Mouse (Mus musculus) forebrain, postnatal 0 days (tissue): ENCODE data around the gene B3galt5. TPM values are rescaled to one million over a fixed set of nuclear protein-coding genes. Genes with fewer than 3 reads are reported as not detected.

Experiments
- ATAC-seq: fragments of 200-750 bp; cut with Nextera tagmentation; 2 replicates; pipeline ENCODE4 v1.8.0; 2017; ENCODE audit warnings: mild to moderate bottlenecking, moderate library complexity
- DNase-seq: peaks from one replicate; pipeline ENCODE4 v3.0.0-alpha.2; 2015
- H3K27ac ChIP-seq: fragments of 300-500 bp; sonication (generic); 2 replicates; pipeline ENCODE4 v1.5.1; 2014; ENCODE audit warnings: low read depth, mild to moderate bottlenecking, antibody characterized with exemption, low read length, moderate library complexity, mixed read lengths
- H3K27me3 ChIP-seq: fragments of 300-500 bp; sonication (generic); 2 replicates; pipeline ENCODE4 v1.6.1; 2014; ENCODE audit warnings: mild to moderate bottlenecking, low read length, mixed read lengths; ENCODE audit not compliant: insufficient read depth
- H3K36me3 ChIP-seq: fragments of 300-500 bp; sonication (generic); 2 replicates; pipeline ENCODE4 v1.6.1; 2014; ENCODE audit warnings: mild to moderate bottlenecking, moderate library complexity; ENCODE audit not compliant: insufficient read depth
- H3K4me1 ChIP-seq: fragments of 300-500 bp; sonication (generic); 2 replicates; pipeline ENCODE4 v1.6.1; 2014; ENCODE audit warnings: antibody characterized with exemption; ENCODE audit not compliant: insufficient read depth
- H3K4me2 ChIP-seq: fragments of 300-500 bp; sonication (generic); 2 replicates; pipeline ENCODE4 v1.6.1; 2014; ENCODE audit warnings: low read depth, mild to moderate bottlenecking, moderate library complexity
- H3K4me3 ChIP-seq: fragments of 300-500 bp; sonication (generic); 2 replicates; pipeline ENCODE4 v1.5.1; 2014; ENCODE audit warnings: low read depth, low read length, mixed read lengths
- H3K9ac ChIP-seq: fragments of 300-500 bp; sonication (generic); 2 replicates; pipeline ENCODE4 v1.6.1; 2014; ENCODE audit warnings: mild to moderate bottlenecking
- H3K9me3 ChIP-seq: fragments of 300-500 bp; sonication (generic); 2 replicates; pipeline ENCODE4 v1.6.1; 2016; ENCODE audit warnings: low read length
- CTCF ChIP-seq: sonication (generic); IDR thresholded peaks from 2 replicates; pipeline ENCODE4 v1.5.1; 2016; ENCODE audit warnings: antibody characterized with exemption, control low read depth, low read depth
- WGBS: fragments of 180-500 bp; shearing (Covaris S2); extraction: QIAGEN DNeasy Blood & Tissue Kit; methylation state at CpG from one replicate; pipeline ENCODE4 v1.1.7; 2014; 5-methylcytosine and 5-hydroxymethylcytosine counted together
- polyA plus RNA-seq: library from polyadenylated mRNA; unstranded; fragments of >200 nt; fragmentation: Nextera tagmentation; extraction: Ambion mirVana; gene quantifications from 2 replicates; pipeline ENCODE4 v1.2.1, GENCODE M21; 2015
- total RNA-seq: library from RNA; depleted of rRNA; stranded (reverse); fragments of >200 nt; gene quantifications from 2 replicates; pipeline ENCODE4 v1.2.3, GENCODE M21; 2014

B3galt5 gene
- total and polyA plus RNA-seq, 2 experiments from 2014 or later = 3.6 to 5.5 TPM

GRCm38 (mm10) chr16:96252146-96252545 is 16.5 kb downstream of the B3galt5 start:
- H3K36me3 ChIP-seq = no peaks in the 10 kb centered on the region
- no peaks in the 10 kb centered on the region for H3K27me3 ChIP-seq
- 100% methylated on average over 1 of the region's 1 CpGs for WGBS
- DNase-seq = no peak
- TF ChIP-seq CTCF = no peak
- H3K4me3 ChIP-seq = no peak overlapping the region
- no peak overlapping the region for H3K4me2 ChIP-seq
- no peaks in the 10 kb centered on the region for H3K9me3 ChIP-seq
- no peak overlapping the region for H3K9ac ChIP-seq
- ATAC-seq = no peak
- H3K4me1 ChIP-seq = no peaks in the 10 kb centered on the region
- H3K27ac ChIP-seq = no peak overlapping the region

- no peak for TF ChIP-seq CTCF
- Histone ChIP-seq H3K4me2 (no peak overlapping the region), H3K27me3 (no peaks in the 10 kb centered on the region), H3K36me3 (no peaks in the 10 kb centered on the region), H3K9me3 (no peaks in the 10 kb centered on the region), H3K4me1 (no peaks in the 10 kb centered on the region), H3K4me3 (no peak overlapping the region), H3K9ac (no peak overlapping the region), H3K27ac (no peak overlapping the region)
- 91% methylated on average over 8 of the region's 8 CpGs for WGBS
- no peak for ATAC-seq
- DNase-seq = no peak
Measured at GRCm38 (mm10) chr16:96258429-96258828, 22.8 kb downstream of the B3galt5 start.

- Histone ChIP-seq H3K9me3 (no peaks in the 10 kb centered on the region), H3K9ac (no peak overlapping the region), H3K36me3 (no peaks in the 10 kb centered on the region), H3K4me3 (no peak overlapping the region), H3K4me2 (no peak overlapping the region), H3K4me1 (no peaks in the 10 kb centered on the region), H3K27ac (no peak overlapping the region), H3K27me3 (no peaks in the 10 kb centered on the region)
- ATAC-seq (no peak), DNase-seq (no peak)
- 91% methylated on average over 2 of the region's 2 CpGs for WGBS
- no peak for TF ChIP-seq CTCF
Measured at GRCm38 (mm10) chr16:96271736-96272135, 36.1 kb downstream of the B3galt5 start.

GRCm38 (mm10) chr16:96272929-96273619 is 37.5 kb downstream of the B3galt5 start:
- DNase-seq = no peak

GRCm38 (mm10) chr16:96276596-96276995 is 41.0 kb downstream of the B3galt5 start:
- Histone ChIP-seq H3K9me3 (no peaks in the 10 kb centered on the region), H3K4me2 (no peak overlapping the region), H3K4me1 (no peaks in the 10 kb centered on the region; the same call in 1 of the 2 replicates), H3K36me3 (no peaks in the 10 kb centered on the region), H3K27ac (no peak overlapping the region), H3K27me3 (no peaks in the 10 kb centered on the region), H3K4me3 (no peak overlapping the region), H3K9ac (no peak overlapping the region)
- ATAC-seq (no peak), DNase-seq (no peak)
- WGBS = 76% methylated on average over 3 of the region's 3 CpGs
- no peak for TF ChIP-seq CTCF

More at GRCm38 (mm10) chr16:96272929-96273619, 37.5 kb downstream of the B3galt5 start:
- Histone ChIP-seq H3K4me2 (no peak overlapping the region), H3K9ac (no peak overlapping the region), H3K27ac (no peak overlapping the region), H3K27me3 (no peaks in the 10 kb centered on the region), H3K36me3 (no peaks in the 10 kb centered on the region), H3K4me1 (no peaks in the 10 kb centered on the region), H3K4me3 (no peak overlapping the region), H3K9me3 (no peaks in the 10 kb centered on the region)
- TF ChIP-seq CTCF = no peak
- WGBS = 57% methylated on average over 14 of the region's 14 CpGs
- no peak for ATAC-seq

- no peak for TF ChIP-seq CTCF
- peak; percentile 40; the same call in 1 of the 2 replicates for ATAC-seq
- H3K27me3 ChIP-seq = no peaks in the 10 kb centered on the region
Measured at GRCm38 (mm10) chr16:96278491-96279224, 43.1 kb downstream of the B3galt5 start.

More at GRCm38 (mm10) chr16:96278491-96279224, 43.1 kb downstream of the B3galt5 start:
- 20% methylated on average over 9 of the region's 9 CpGs for WGBS
- Histone ChIP-seq H3K36me3 (no peaks in the 10 kb centered on the region), H3K4me2 (no peak overlapping the region), H3K9ac (no peak overlapping the region), H3K4me1 (no peaks in the 10 kb centered on the region; the same call in 1 of the 2 replicates), H3K4me3 (no peak overlapping the region), H3K27ac (no peak overlapping the region), H3K9me3 (no peaks in the 10 kb centered on the region)
- no peak for DNase-seq
